Mouse (Mus musculus): Measurements from ENCODE around the gene Mcu.

Gene Mcu

DNA sequence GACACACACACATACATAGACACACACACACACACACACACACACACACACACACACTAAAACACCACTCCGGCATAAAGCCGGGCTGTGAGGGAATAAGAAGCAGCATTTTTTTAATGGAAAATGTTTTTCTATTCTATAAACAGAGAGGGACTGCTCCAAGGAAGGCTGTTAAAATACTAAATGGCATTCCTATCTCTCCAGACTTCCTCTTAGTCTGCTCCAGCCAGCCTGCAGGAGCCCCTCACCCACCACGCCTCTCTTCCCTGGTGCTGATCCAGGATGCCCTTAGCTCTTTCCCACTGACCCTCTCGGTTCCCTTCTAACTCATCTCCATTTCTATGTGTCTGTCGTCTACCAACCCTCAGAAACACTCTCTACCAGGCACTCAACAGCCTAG, 44.5 kb downstream of the Mcu start:
- in situ Hi-C loops (cut with MboI, MseI) = no loop called here

DNA sequence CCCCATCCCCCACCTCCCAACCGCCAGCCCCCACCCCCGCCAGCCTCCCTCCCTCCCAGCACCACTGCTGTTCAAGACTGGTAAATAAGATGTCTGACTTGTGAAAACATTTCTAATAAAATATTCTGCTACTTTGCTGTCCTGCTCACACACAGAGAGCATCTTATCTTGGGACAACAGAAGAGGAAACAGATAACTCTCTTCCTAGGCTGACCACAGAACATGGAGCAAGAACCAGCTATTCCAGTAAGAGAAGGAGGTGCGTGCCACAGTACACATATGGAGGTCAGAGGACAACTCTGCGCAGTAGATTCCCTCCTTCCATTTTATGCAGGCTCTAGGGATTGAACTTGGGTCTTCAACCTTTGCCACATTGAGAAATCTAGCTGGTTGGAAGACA, 45.2 kb downstream of the Mcu start:
- in situ Hi-C loops (cut with MboI, MseI) = no loop called here

DNA sequence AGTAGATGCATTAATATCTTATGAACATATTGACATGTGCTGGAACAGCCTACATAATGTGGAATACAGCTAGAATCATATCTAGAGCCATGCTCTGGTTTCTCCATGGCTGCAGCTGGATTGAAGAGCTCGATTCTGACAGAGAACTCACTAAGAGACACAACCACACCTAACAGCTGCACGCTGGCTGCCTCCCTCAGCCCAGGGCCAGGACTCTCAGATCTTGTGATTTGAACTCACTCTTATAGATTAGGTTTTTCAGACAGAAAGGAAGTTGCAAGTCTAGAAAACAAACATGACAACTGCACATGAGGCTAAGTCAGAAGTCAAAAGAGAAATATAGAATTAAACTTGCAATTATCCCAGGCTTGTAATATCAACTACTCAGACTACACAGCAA, 45.7 kb downstream of the Mcu start:
- in situ Hi-C loops (cut with MboI, MseI) = no loop called here

DNA sequence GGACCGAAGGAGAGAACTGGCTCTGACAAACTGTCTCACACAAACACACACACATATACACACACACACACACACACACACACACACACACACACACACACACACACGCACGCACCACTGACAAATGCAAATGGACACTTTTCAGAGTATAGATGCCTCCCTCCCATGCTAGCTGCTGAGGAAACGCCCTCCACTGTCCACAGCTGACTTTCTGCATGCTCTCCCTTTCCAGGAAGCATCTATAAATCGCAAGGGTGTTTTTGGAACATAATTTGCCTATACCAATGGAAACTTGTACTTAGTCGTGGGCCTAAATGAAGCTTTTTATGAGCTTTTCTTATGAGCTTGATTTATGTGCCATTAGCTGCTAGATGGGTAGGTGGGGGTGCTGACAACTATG, 46.1 kb downstream of the Mcu start:
- in situ Hi-C loops (cut with MboI, MseI) = no loop called here

DNA sequence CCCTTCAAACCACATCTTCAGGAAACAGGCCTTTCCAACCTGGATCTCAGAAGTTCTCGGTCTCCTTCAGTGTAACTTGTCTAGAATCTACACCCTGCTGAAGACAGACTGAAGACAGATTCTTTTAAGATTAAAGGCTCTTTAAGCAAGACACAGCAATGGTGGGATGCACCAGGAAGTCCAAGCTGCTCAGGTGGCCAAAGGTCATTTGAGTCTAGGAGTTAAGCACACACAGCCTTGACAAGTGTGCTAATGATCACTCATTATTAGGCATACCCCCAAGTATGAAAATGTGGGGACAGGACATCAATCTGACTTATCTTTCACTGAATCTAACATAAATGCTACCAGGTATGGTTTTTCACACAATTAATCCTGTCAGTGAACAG, 47.0 kb downstream of the Mcu start:
- in situ Hi-C loops (cut with MboI, MseI) = no loop called here

DNA sequence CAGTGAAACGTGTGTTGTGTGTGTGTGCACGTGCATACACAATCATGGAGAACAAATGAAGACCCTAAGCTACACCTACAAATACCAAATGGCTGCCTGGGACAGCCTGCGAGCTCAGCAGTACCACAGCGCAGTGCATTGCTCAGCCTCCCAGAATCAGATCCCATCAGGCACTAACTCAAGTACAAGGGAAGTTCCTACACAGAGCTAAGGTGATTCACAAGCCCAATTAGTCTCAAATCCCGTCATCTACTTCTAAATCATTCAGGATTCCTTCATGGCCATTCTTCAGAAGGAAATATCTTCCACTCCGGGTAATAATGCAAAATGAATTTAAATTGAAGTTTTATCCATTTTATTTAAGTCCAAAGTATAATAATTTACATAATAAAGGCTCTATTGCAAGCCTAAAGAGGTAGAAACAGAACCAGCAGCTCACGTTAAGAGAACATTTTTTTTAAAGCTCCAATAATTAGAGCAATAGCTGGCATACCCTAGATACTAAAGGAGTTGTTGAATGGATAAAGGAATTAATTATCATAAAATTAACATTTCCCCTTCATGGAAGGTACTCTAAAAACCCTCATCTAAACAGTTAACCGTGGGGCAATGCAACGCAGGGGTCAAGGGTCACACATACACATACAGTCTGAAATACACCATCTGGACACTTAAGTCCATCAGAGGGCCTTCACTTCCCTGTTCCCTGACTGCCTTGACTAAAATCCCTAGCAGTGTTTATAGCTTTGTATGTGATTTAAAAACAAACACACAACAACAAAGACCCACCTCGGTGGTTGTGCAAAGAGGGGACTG, 47.6 kb downstream of the Mcu start:
- in situ Hi-C loops (cut with MboI, MseI) = no loop called here

DNA sequence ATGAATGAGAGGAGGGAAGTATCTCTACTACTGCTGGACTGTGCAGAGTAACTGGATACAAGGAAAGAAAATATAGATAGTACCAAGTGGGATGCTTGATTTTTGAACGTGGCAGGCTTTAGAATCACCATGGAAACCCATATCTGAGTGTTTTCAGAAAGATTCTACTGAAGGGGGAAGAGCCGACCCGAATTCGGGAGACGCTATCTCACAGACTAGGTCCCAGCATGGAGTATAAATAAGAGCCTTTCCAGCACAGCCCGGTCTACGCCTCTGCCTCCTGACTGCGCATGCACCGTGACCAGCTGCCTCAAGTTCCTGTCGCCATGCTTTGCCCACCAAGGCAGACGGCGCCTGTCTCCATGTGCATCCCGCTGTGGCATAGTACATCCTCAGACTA, 49.5 kb downstream of the Mcu start:
- in situ Hi-C loops (cut with MboI, MseI) = no loop called here

DNA sequence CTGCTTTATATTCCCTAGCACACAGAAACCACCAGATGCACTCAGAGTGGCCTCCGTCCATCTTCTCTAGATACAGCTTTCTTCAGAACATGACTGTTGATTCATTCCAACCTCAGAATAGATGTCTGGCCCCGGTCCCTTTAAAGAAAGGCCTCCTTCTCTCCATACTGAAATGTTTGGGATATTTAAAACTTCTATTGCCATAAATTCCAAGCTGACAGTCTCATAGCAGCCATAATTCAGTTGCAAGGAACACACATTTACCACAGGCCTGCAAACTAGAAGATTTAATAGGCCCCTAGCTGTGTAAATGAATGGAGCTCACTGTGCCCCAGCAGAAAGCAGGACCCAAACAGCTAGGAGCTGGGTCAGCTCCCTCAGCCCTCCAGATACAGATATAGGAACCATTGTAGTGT, 50.5 kb downstream of the Mcu start:
- in situ Hi-C loops (cut with MboI, MseI) = no loop called here

DNA sequence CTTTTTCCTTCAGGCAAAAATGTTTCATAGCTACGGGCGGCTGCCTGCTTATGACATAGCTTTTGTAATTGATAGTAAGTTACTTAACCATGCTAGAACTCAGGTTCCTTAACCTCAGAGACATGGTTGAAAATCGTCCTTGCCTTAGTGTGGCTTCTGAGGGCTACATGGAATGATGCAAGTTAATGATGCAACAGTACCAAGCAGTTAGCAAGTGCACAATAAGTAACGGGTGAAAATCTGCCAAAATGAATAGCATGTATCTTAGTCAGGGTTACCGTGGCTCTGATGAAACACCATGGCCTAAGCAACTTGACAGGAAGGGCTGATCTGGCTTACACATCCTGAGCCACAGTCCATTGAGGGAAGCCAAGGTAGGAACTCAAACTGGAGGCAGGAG, 51.9 kb downstream of the Mcu start:
- in situ Hi-C loops (cut with MboI, MseI) = no loop called here

DNA sequence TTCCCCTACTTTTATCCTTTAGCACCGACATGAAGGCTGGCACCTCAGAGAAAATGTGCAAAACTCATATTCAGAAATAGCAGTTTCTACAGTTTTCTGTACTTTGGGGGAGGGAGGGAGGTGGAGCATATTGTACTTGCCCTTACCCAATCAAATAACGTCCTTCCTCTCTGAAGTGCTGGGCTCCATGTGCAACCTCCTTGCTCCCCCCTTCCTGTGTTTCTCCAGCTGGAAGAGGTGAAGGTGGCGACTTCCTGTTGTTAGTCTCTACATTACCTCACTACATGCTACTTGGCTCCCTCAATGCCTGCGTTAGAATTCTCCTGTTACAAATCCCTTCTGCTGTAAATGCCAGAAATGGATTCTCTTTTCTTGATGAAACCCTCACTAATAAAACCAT, 54.0 kb downstream of the Mcu start:
- in situ Hi-C loops (cut with MboI, MseI) = no loop called here

DNA sequence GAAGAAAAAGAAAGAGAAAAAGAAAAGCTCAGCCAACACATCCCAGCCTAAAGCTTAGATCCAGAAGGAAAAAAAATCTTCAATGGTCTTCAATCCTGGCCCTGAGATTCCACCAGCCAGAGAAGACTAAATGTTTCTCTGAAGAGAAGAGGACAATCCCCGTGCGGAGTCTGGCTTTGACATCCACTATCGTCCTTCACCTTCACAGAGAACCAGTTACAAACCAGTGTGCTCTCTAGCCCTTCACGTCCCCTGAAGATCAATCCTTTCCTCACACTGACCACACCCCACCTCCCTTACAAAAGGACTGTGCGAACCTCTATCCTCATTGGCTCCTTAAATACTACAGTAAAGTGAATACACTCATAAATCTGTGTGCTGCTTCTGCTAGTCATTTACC, 56.4 kb downstream of the Mcu start:
- in situ Hi-C loops (cut with MboI, MseI) = no loop called here

DNA sequence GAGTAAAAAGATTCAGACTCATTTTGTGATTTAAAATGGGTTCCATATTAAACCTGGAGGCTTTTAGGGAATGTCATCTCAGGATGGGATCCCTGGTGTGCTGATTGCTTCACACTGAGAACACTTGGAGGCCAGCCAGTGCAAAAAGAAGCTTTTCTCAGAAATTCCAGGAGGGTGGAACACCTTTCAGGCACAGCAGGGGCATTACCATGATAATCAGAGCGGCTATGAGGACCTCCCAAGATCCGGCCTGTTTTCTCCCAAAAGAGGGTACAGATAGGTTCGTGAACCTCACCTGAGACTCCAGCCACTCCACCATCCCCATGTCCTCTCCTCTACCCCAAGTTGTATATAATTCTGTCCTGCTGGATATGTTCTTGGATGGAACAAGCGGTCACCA, 57.9 kb downstream of the Mcu start:
- in situ Hi-C loops (cut with MboI, MseI) = no loop called here

DNA sequence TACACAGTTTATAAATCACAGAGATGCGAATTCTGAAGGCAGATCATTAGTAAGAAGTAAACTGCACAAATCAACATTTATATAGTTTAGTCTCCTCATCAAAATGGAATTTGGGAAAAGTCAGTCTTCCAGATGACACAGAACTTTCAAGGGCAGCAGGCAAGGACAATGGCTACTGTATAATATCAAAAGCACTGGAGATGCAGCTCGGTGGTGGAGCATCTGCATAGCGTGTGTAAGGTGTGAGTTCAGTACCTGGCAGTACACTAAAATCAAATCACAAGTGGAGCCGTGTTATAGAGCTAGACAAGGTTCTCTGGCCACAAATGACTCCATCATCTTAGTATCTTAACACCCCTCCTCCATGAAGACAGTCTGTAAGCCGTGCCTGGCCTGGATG, 58.3 kb downstream of the Mcu start:
- in situ Hi-C loops (cut with MboI, MseI) = no loop called here

DNA sequence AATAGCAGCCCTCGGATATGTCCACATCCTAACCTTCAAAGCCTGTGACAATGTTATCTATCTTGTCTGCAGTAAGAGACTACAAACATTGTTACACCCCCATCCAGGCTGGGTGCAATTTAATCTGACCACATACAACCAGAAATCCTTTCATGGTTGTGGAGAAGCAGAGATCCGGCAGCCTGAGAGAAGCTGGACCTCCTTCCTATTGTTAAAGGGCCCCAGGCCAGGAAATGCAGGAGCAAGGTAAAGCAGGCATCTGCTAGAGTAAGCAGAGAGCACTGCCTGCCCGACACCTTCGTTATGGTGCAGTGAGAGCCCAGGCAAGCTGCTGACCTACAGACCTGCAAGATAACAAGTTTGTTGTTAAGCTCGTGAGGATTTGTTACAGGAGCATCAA, 60.0 kb downstream of the Mcu start:
- in situ Hi-C loops (cut with MboI, MseI) = no loop called here

DNA sequence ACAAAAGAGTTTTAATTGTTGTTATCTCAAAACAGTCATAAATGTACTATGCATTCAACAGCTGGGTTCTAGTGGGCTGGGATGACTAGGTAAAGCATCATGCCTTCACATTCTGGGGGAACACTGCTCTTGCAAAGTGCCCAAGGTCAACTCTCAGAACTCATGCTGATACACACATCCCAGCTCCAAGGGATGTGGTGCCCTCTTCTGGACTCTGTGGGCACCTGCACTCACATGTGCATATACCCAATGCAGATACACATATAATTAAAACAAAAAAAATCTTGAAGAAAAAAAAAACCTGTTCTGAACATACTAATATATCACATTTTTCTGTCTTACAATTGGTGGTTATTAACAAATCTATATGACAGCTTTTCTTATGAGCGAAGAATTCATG, 62.2 kb downstream of the Mcu start:
- in situ Hi-C loops (cut with MboI, MseI) = no loop called here

DNA sequence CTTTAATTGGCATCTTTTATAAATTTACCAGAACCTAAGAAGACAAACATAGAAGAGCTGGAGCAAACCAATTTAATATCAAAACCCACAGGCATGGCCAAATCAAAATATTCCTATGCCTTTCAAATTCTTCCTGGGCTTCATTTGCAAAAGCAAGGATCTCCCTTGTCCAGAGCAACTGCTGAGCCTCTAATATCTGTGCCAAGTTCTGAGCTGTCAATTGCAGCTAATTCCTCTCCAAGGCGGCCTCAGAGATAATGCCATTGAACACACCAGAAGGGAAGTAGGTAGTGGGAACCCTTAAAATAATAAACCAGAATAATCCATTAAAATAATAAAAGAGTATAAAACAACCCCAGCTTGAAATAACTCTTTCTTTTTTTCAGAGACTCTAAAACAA, 64.0 kb downstream of the Mcu start:
- in situ Hi-C loops (cut with MboI, MseI) = no loop called here

DNA sequence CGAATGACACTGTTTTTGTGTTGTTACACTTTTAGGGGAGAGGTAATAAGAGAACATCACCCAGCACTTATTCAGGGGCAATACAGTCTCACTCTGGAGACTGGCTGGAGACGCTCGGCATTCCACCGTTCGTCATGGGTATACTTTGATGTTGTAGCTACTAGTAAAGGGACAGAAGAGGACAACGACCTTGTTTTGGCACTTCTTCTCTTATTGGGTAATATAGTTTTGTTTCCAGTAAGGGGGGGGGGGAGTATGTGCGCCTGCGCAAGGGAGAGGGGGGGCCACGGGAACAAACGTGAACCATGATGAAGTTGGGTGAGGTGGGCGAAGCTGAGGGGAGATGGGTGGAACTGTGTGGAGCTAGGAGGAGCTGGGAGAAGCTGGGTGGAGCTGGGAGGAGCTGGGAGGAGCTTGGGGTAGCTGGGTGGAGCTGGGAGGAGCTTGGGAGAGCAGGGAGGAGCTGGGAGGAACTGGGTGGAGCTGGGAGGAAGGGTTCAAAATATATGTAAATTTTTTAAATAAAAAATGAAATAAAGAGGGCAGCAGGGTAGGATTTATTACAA, 67.6 kb downstream of the Mcu start:
- in situ Hi-C loops (cut with MboI, MseI) = no loop called here

DNA sequence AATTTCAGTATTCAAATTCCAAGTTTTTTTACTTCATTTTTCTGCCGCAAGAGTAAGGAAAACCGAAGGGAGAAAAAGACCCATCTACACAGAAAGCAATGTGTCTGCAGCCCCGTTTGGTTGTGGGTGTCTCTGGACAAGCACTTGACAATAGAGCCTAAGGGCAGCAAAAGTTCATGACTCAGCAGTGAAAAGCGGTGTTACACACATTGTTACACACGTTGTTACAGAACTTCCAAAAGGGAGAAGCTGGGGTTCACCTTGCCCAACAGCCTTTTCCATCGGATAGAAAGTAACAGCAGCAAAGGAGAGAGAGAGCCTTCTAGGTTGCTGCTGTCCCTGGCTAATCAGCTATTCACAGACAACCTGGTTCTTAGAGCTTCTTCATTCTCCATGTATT, 68.3 kb downstream of the Mcu start:
- in situ Hi-C loops (cut with MboI, MseI) = no loop called here

DNA sequence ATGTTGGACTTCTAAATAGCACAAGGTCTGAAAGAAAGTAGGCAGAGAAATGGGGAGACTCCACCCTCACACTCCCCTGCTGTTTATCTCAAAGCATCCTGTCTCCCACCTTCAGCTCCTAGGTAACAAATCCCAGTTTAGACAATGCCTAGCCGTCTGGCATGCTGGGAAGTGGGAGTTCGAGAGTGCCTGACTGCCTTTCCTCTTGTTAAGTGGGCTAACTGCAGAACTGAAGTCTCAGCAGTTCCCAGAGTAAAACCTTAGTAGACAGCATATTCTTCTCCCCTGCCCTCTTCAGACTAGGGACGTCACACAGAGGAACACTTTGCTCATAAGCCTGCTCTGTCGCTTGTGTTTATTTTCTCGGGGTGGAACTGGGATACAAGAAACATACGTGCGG, 69.1 kb downstream of the Mcu start:
- in situ Hi-C loops (cut with MboI, MseI) = no loop called here

DNA sequence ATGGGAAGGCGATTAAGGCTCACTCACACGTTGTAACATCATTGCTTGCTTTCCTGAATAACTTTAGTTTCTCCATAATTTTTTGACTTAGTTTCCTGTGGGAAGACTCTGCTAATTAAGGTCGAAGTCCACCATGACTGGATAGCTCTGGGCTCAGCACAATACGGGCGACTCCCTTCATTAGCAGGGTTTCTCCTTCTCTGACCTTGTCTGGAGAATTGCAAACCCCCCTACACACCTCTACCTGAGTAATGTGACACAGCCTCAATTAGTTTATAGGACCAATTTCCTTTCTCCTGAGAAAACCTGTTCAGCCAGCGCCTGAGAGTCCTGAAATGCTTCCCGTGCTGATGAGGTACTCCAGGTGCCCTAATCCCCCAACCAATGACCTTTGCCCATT, 71.3 kb downstream of the Mcu start:
- in situ Hi-C loops (cut with MboI, MseI) = no loop called here

DNA sequence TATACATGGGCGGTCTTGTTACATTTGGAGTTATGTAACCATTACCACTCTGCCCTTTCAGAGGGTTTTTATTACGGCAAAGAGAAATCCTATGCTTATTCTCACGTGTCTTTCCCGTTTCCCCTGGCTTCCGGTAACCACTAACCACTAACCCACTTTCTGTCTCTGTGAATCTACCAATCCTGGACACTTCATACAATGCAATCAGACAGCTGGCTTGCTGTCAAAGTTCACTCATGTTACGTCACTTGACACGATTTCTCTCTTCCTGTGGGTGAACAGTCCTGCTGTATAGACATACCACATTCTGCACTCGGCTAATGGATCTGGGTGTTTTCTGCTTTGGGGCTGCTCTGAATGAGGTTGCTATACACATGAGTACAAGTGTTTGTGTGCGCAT, 73.1 kb downstream of the Mcu start:
- in situ Hi-C loops (cut with MboI, MseI) = no loop called here

DNA sequence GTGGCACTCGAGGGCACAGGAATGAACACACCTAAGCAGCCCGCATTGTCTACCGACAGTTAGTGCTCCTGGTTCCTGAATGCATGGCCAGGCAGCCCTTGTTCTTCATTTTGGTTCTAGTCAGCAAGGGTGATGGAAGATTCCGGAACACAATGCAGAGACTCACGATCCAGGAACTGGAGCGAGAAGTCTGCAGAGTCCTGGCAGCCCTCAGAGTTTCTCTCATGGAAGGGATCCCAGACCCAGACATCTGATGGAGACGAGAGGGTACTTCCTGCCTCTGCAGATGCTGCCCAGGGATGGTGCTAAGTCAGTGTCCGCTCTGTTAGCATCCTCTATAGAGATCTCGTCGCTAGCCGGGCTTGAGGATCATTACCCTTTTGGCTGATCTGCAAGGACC, 75.0 kb downstream of the Mcu start:
- in situ Hi-C loops (cut with MboI, MseI) = no loop called here

DNA sequence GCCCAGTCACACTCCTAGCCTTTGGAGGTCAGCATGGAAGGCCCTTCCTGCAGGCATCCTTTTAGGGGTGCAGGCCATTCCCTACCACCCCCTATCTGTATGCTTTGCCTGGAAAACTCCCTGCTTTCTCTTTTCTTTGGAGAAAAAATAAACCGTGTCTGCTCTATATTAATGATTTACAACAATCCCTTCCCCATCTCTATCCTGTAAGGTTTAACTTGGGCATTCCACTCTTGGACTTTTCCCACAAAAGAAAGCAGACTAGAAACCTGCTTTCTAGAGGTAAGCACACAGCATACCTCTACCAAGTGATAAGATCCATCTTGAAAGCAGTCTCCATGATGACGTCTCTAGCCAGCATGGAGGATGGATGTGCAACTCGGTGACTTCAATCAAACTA, 75.9 kb downstream of the Mcu start:
- in situ Hi-C loops (cut with MboI, MseI) = no loop called here

DNA sequence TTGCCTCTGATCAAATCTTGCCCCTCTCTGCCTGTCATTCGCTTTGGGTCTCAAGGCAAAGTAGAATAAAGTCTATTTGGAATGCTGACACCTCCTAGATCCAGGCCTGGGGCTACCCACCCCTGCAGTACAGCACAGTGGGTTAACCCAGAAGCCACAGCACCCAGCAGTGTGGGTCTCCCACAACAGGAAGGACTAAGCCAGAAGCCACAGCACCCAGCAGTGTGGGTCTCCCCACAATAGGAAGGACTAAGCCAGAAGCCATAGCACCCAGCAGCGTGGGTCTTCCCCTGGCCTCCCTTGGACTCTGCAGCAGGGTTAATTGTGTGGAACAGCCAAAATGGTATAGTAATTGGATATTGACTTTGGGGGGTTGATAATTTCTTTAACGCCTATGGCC, 76.4 kb downstream of the Mcu start:
- in situ Hi-C loops (cut with MboI, MseI) = no loop called here

Data from T-helper 17 cell (primary cell).